Mouse (Mus musculus) layer of hippocampus, postnatal 36 days (tissue): ENCODE data around the gene Cort. TPM values are rescaled to one million over a fixed set of nuclear protein-coding genes. Genes with fewer than 3 reads are reported as not detected.

Experiments
- DNase-seq, 2 experiments: peaks; one replicate each; pipeline ENCODE4 v3.0.0; 2022
- total RNA-seq, 2 experiments: library from RNA; stranded (reverse); gene quantifications; 2 replicates each; pipeline ENCODE4 v1.2.3; 2021

The Cort gene
- total RNA-seq, 2 experiments from 2014 or later: 10.5 to 11.6 TPM

- no peak for DNase-seq
Observed at GRCm38 (mm10) chr4:149097956-149098355, 28.6 kb downstream of the Cort start.

GRCm38 (mm10) chr4:149091364-149091763, 35.2 kb downstream of the Cort start:
- no peak for DNase-seq

GRCm38 (mm10) chr4:149085381-149085780, 41.2 kb downstream of the Cort start:
- DNase-seq: no peak

- DNase-seq: no peak
Observed at GRCm38 (mm10) chr4:149081528-149081927, 45.0 kb downstream of the Cort start.

GRCm38 (mm10) chr4:149080111-149080510, 46.5 kb downstream of the Cort start:
- no peak for DNase-seq

- DNase-seq: no peak
Observed at GRCm38 (mm10) chr4:149079629-149080028, 46.9 kb downstream of the Cort start.

GRCm38 (mm10) chr4:149078261-149078660, 48.3 kb downstream of the Cort start:
- no peak for DNase-seq

GRCm38 (mm10) chr4:149075871-149076575, 50.5 kb downstream of the Cort start:
- peak; percentile 66 to 70 for DNase-seq

GRCm38 (mm10) chr4:149075073-149075472, 51.5 kb downstream of the Cort start:
- DNase-seq: no peak

Other genes starting within 250 kb of the Cort start
- gene Pex14, start 26.9 kb downstream of the Cort start, total RNA-seq: 10 to 100 TPM; 43.6 to 44.0 TPM
- 10 to 100 TPM; 49.3 to 52.2 TPM for gene Dffa, start 22.6 kb downstream of the Cort start, total RNA-seq
- gene Cenps, start 10.9 kb upstream of the Cort start, total RNA-seq: 10 to 100 TPM; 25.8 to 27.8 TPM
- 10 to 100 TPM; 31.9 to 33.9 TPM for gene Pgd, start 40.0 kb upstream of the Cort start, total RNA-seq
- gene Kif1b, start 180.9 kb upstream of the Cort start, total RNA-seq: 100 to 1,000 TPM; 391 to 406 TPM